Mouse (Mus musculus) testis, adult 2 months (tissue): ENCODE measurements around the gene Arhgap8.

Experiments used
- CTCF ChIP-seq: fragments of 200-500 bp; IDR thresholded peaks from 2 replicates; pipeline ENCODE4 v1.5.1; 2012; ENCODE audit warnings: low read depth, mild to moderate bottlenecking, inconsistent platforms, low read length, moderate library complexity; ENCODE audit not compliant: control insufficient read depth, insufficient read depth, insufficient replicate concordance
- POLR2A ChIP-seq: fragments of 200-500 bp; IDR thresholded peaks from 2 replicates; pipeline ENCODE4 v1.6.1; 2012; ENCODE audit warnings: low read depth, mild to moderate bottlenecking, inconsistent platforms, low read length, moderate library complexity; ENCODE audit not compliant: control insufficient read depth

DNA sequence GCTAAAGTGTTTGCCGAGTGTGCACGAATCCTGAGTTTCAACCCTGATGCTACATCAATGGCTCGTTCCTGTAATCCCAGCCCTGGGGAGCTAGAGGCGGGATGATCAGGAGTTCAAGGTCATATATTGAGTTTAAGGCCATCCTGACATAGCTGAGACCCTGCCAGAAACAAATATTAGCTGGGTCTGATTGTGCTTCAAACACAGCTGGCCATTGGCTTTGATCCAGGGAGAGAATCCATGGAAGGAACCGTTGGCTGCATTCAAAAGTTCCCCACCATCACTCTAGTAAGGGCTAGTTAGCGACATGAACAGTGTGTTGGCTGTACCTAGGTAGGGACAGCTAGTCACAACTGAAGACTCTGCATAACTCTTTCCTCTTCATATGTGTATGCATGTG lies 30.5 kb upstream of the Arhgap8 start:
- no peak for TF ChIP-seq CTCF
- no peak for TF ChIP-seq POLR2A
